Mouse (Mus musculus): ENCODE results near the gene Tshr. TPM values are rescaled to one million over a fixed set of nuclear protein-coding genes. Genes with fewer than 3 reads are reported as not detected.
A peak's percentile ranks its signal among the peaks of the same experiment; 100 is the strongest.

The Tshr gene
- polyA plus RNA-seq, 1 experiment from 2014 or later, result 0.50 TPM

- Histone ChIP-seq H3K4me1 (ENCODE audit: control insufficient read depth, insufficient read depth, low read length) (no peaks in the 10 kb centered on the region), H3K4me2 (ENCODE audit: low read depth, low read length) (no peak overlapping the region), H3K9ac (ENCODE audit: low read length) (no peak overlapping the region), H3K36me3 (ENCODE audit: control insufficient read depth, insufficient read depth, low read length) (no peaks in the 10 kb centered on the region), H3K27ac (ENCODE audit: low read length) (no peak overlapping the region), H3K9me3 (replicated peaks; ENCODE audit: control insufficient read depth, low read length) (no peaks in the 10 kb centered on the region), H3K27me3 (ENCODE audit: control insufficient read depth, insufficient read depth, low read length) (no peaks in the 10 kb centered on the region), H3K4me3 (replicated peaks; ENCODE audit: low read length) (no peak overlapping the region)
- ATAC-seq (ENCODE audit: insufficient read depth, low FRiP score), result no peak
- 89% methylated on average over 4 of the region's 4 CpGs for WGBS
Measured at GRCm38 (mm10) chr12:91486342-91486741, 102.0 kb downstream of the Tshr start.

DNA sequence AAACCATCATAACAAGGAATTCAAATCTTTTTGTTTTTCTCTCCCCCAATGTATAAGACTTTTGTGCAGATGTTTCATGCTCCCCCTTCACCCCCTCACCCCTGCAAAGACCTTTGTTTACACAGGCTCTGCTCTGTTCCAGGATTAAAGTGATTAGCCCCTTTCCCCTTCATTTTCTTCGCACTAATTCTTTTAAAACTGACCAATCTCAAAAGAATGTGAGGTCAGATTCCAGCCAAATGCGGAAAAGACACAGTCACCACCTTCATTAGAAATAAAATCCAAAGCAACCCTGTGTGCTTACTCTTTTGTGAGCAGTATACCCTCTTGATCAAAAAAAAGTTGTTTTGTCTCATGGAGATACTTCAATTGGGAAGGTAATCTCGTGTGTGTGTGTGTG lies 104.0 kb downstream of the Tshr start:
- no peaks in the 10 kb centered on the region for H3K4me1 ChIP-seq (ENCODE audit: control insufficient read depth, insufficient read depth, low read length)
- no peaks in the 10 kb centered on the region for H3K36me3 ChIP-seq (ENCODE audit: control insufficient read depth, insufficient read depth, low read length)
- H3K4me3 ChIP-seq (replicated peaks; ENCODE audit: low read length), result no peak overlapping the region
- ATAC-seq (ENCODE audit: insufficient read depth, low FRiP score), result no peak
- H3K9me3 ChIP-seq (replicated peaks; ENCODE audit: control insufficient read depth, low read length), result no peaks in the 10 kb centered on the region
- WGBS, result 38% methylated on average over 3 of the region's 3 CpGs
- H3K4me2 ChIP-seq (ENCODE audit: low read depth, low read length), result no peak overlapping the region
- H3K9ac ChIP-seq (ENCODE audit: low read length), result no peak overlapping the region
- H3K27me3 ChIP-seq (ENCODE audit: control insufficient read depth, insufficient read depth, low read length), result no peaks in the 10 kb centered on the region
- no peak overlapping the region for H3K27ac ChIP-seq (ENCODE audit: low read length)

GRCm38 (mm10) chr12:91495497-91496225 lies 111.3 kb downstream of the Tshr start:
- Histone ChIP-seq H3K4me1 (ENCODE audit: control insufficient read depth, insufficient read depth, low read length) (no peaks in the 10 kb centered on the region), H3K27me3 (ENCODE audit: control insufficient read depth, insufficient read depth, low read length) (no peaks in the 10 kb centered on the region), H3K27ac (ENCODE audit: low read length) (no peak overlapping the region), H3K4me3 (replicated peaks; ENCODE audit: low read length) (no peak overlapping the region), H3K4me2 (ENCODE audit: low read depth, low read length) (no peak overlapping the region), H3K36me3 (ENCODE audit: control insufficient read depth, insufficient read depth, low read length) (no peaks in the 10 kb centered on the region), H3K9ac (ENCODE audit: low read length) (no peak overlapping the region), H3K9me3 (replicated peaks; ENCODE audit: control insufficient read depth, low read length) (no peaks in the 10 kb centered on the region)
- 48% methylated on average over 11 of the region's 11 CpGs for WGBS
- no peak for ATAC-seq (ENCODE audit: insufficient read depth, low FRiP score)

DNA sequence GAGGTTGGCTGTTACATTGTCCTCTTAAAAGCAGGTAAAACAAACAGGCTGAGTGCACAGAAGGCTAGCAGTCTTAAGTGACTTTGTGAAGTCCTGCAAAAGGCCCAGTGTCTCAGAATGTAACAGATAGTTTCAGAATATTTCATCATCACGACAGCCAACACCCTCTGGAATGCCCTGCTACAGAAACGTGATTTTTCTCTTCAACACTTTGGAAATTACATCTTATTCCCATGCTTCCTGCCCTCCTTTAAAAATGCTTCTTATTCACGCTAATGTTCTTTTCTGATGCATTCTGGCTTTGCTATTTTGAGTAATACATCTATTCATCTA lies 111.8 kb downstream of the Tshr start:
- Histone ChIP-seq H3K4me1 (ENCODE audit: control insufficient read depth, insufficient read depth, low read length) (no peaks in the 10 kb centered on the region), H3K27me3 (ENCODE audit: control insufficient read depth, insufficient read depth, low read length) (no peaks in the 10 kb centered on the region), H3K36me3 (ENCODE audit: control insufficient read depth, insufficient read depth, low read length) (no peaks in the 10 kb centered on the region), H3K9me3 (replicated peaks; ENCODE audit: control insufficient read depth, low read length) (no peaks in the 10 kb centered on the region), H3K4me2 (ENCODE audit: low read depth, low read length) (no peak overlapping the region), H3K27ac (ENCODE audit: low read length) (no peak overlapping the region), H3K9ac (ENCODE audit: low read length) (no peak overlapping the region), H3K4me3 (replicated peaks; ENCODE audit: low read length) (no peak overlapping the region)
- WGBS, result 29% methylated on average over 3 of the region's 3 CpGs
- ATAC-seq (ENCODE audit: insufficient read depth, low FRiP score), result no peak

GRCm38 (mm10) chr12:91500475-91500874 lies 116.1 kb downstream of the Tshr start:
- Histone ChIP-seq H3K4me2 (ENCODE audit: low read depth, low read length) (no peak overlapping the region), H3K27me3 (ENCODE audit: control insufficient read depth, insufficient read depth, low read length) (no peaks in the 10 kb centered on the region), H3K4me3 (replicated peaks; ENCODE audit: low read length) (no peak overlapping the region), H3K9me3 (replicated peaks; ENCODE audit: control insufficient read depth, low read length) (no peaks in the 10 kb centered on the region), H3K9ac (ENCODE audit: low read length) (no peak overlapping the region), H3K4me1 (ENCODE audit: control insufficient read depth, insufficient read depth, low read length) (no peaks in the 10 kb centered on the region), H3K27ac (ENCODE audit: low read length) (no peak overlapping the region), H3K36me3 (ENCODE audit: control insufficient read depth, insufficient read depth, low read length) (no peaks in the 10 kb centered on the region)
- no peak for ATAC-seq (ENCODE audit: insufficient read depth, low FRiP score)
- WGBS, result 83% methylated on average over 2 of the region's 2 CpGs

DNA sequence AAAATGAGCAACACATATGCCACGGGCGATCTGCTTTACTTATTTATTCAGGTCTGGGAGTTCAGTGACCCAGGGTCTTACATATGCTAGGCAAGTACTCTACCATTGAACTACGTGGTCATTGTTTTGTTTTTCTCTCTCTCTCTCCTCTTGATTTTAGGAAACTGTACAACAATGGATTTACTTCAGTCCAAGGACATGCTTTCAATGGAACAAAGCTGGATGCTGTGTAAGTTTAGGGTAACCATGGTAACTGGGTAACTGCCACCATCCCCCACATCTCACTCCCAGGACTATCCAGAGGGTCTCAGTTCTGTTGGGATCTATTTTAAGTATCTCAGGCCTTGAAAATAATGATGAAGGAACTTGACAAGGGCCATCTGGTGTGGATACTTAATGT lies 127.4 kb downstream of the Tshr start:
- H3K4me1 ChIP-seq (ENCODE audit: control insufficient read depth, insufficient read depth, low read length), result no peaks in the 10 kb centered on the region
- H3K4me2 ChIP-seq (ENCODE audit: low read depth, low read length), result no peak overlapping the region
- no peaks in the 10 kb centered on the region for H3K27me3 ChIP-seq (ENCODE audit: control insufficient read depth, insufficient read depth, low read length)
- H3K9ac ChIP-seq (ENCODE audit: low read length), result no peak overlapping the region
- WGBS, result 68% methylated on average over 3 of the region's 3 CpGs
- peak; percentile 50; the same call in 1 of the 2 replicates for ATAC-seq (ENCODE audit: insufficient read depth, low FRiP score)
- H3K27ac ChIP-seq (ENCODE audit: low read length), result no peak overlapping the region
- no peaks in the 10 kb centered on the region for H3K36me3 ChIP-seq (ENCODE audit: control insufficient read depth, insufficient read depth, low read length)
- no peaks in the 10 kb centered on the region for H3K9me3 ChIP-seq (replicated peaks; ENCODE audit: control insufficient read depth, low read length)
- H3K4me3 ChIP-seq (replicated peaks; ENCODE audit: low read length), result no peak overlapping the region

- Histone ChIP-seq H3K4me3 (replicated peaks; ENCODE audit: low read length) (no peak overlapping the region), H3K9me3 (replicated peaks; ENCODE audit: control insufficient read depth, low read length) (no peaks in the 10 kb centered on the region), H3K36me3 (ENCODE audit: control insufficient read depth, insufficient read depth, low read length) (no peaks in the 10 kb centered on the region), H3K9ac (ENCODE audit: low read length) (no peak overlapping the region), H3K4me1 (ENCODE audit: control insufficient read depth, insufficient read depth, low read length) (no peaks in the 10 kb centered on the region), H3K27ac (ENCODE audit: low read length) (no peak overlapping the region), H3K4me2 (ENCODE audit: low read depth, low read length) (no peak overlapping the region), H3K27me3 (ENCODE audit: control insufficient read depth, insufficient read depth, low read length) (no peaks in the 10 kb centered on the region)
- 83% methylated on average over 6 of the region's 6 CpGs for WGBS
- no peak for ATAC-seq (ENCODE audit: insufficient read depth, low FRiP score)
Measured at GRCm38 (mm10) chr12:91513980-91514379, 129.6 kb downstream of the Tshr start.

DNA sequence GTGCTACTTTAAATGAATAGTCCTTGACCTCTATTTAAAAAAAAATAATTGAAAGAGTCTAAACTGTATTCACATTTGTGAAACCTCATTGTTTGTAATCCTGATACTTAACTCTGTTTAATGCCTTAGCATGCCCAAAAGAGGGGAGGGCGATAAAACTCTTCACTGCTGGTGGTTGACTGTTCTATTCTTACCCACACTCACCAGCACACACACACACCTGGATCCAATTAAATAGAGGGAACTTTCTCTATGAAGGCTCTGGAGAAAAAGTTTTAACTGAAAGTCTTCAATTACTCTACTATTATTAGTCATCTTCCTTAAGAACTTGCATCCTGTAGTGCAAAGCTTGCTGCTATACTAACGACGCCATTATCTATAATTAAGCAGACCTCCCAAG lies 133.4 kb downstream of the Tshr start:
- Histone ChIP-seq H3K4me1 (ENCODE audit: control insufficient read depth, insufficient read depth, low read length) (no peaks in the 10 kb centered on the region), H3K4me2 (ENCODE audit: low read depth, low read length) (no peak overlapping the region), H3K27me3 (ENCODE audit: control insufficient read depth, insufficient read depth, low read length) (no peaks in the 10 kb centered on the region), H3K4me3 (replicated peaks; ENCODE audit: low read length) (no peak overlapping the region), H3K27ac (ENCODE audit: low read length) (no peak overlapping the region), H3K9ac (ENCODE audit: low read length) (no peak overlapping the region), H3K9me3 (replicated peaks; ENCODE audit: control insufficient read depth, low read length) (no peaks in the 10 kb centered on the region), H3K36me3 (ENCODE audit: control insufficient read depth, insufficient read depth, low read length) (no peaks in the 10 kb centered on the region)
- ATAC-seq (ENCODE audit: insufficient read depth, low FRiP score), result no peak
- 70% methylated on average over 3 of the region's 3 CpGs for WGBS

GRCm38 (mm10) chr12:91523626-91524025 lies 139.3 kb downstream of the Tshr start:
- Histone ChIP-seq H3K9ac (ENCODE audit: low read length) (no peak overlapping the region), H3K4me2 (ENCODE audit: low read depth, low read length) (no peak overlapping the region), H3K9me3 (replicated peaks; ENCODE audit: control insufficient read depth, low read length) (no peaks in the 10 kb centered on the region), H3K36me3 (ENCODE audit: control insufficient read depth, insufficient read depth, low read length) (no peaks in the 10 kb centered on the region), H3K4me1 (ENCODE audit: control insufficient read depth, insufficient read depth, low read length) (no peaks in the 10 kb centered on the region), H3K27me3 (ENCODE audit: control insufficient read depth, insufficient read depth, low read length) (no peaks in the 10 kb centered on the region), H3K27ac (ENCODE audit: low read length) (no peak overlapping the region), H3K4me3 (replicated peaks; ENCODE audit: low read length) (no peak overlapping the region)
- WGBS, result 61% methylated on average over 3 of the region's 3 CpGs
- ATAC-seq (ENCODE audit: insufficient read depth, low FRiP score), result no peak

All from stomach, embryonic 16.5 days (tissue).